Mouse (Mus musculus): ENCODE results near the gene Lama2.

DNA sequence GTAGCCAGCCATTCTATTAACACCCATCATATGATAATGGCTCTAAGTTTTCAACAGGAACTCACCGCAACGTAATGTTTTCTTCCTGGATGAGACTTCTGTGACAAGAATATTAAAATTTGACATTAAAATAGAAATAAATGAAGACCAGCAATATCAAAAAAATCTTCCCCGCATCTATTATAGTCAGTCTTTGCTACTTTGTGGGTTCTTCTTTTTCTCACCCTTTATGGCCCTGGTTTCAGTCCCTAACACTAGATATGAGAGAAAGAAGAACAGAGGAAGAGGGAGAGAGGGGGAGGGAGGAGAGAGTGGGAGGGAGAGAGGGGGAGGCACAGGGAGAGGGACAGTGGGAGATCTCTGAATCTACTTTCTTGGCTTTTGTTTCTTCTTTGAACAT is at the start of gene Lama2:
- TF ChIP-seq POLR2A (IDR thresholded peaks at IDR 0.05; ENCODE audit: control insufficient read depth, extremely low read depth, insufficient read depth, low read length, poor library complexity) = no peak
- TF ChIP-seq CTCF (IDR thresholded peaks at IDR 0.05; ENCODE audit: borderline replicate concordance, control insufficient read depth, extremely low read depth, insufficient read depth, low read length, poor library complexity) = no peak
